7 mouse cellular contexts compared by ENCODE assay signal in genomic region chr11:53845680-53846079, GRCm38 (mm10).
DNase-seq lines count a peak whose midpoint lies in the region.

No protein-coding gene starts in this region.

- DNase-seq in A20 (ENCODE audit: low read depth, low spot score) = peak; percentile 79
- DNase-seq in CD4-positive, CD25-positive, alpha-beta regulatory T cell, adult 2 months (ENCODE audit: low read depth, low spot score) = peak; percentile 77
- peak; percentile 48 for DNase-seq in kidney, adult 9 months
- DNase-seq in spleen, postnatal 36 days (ENCODE audit: low spot score in 2 of 2) = peak; percentile 61 to 68
- no peak for DNase-seq in frontal cortex, postnatal 10 days (ENCODE audit: low spot score in 2 of 2)
- DNase-seq in cerebellum, adult 11 months = no peak
- DNase-seq in embryo, embryonic 11 days = no peak

Comparison
In these comparisons a context has a peak if more than half of its experiments do, and no peak if none do; other contexts are left out.
1. DNase-seq: peak in A20 (single experiment), CD4-positive, CD25-positive, alpha-beta regulatory T cell, adult 2 months (single experiment), kidney, adult 9 months (single experiment) and spleen, postnatal 36 days (2 of 2); none in frontal cortex, postnatal 10 days (0 of 2), cerebellum, adult 11 months (single experiment) and embryo, embryonic 11 days (single experiment).